Mouse (Mus musculus) sigmoid colon, adult 10 weeks (tissue): ENCODE measurements around the gene Wwc1. TPM values are rescaled to one million over a fixed set of nuclear protein-coding genes. Genes with fewer than 3 reads are reported as not detected.

Experiments used
- polyA plus RNA-seq: library from polyadenylated mRNA; stranded (reverse); fragments of 350-450 nt; fragmentation: Illumina TruSeq; extraction: RNeasy Lipid Tissue Mini Kit (QIAGEN cat#74804); gene quantifications from one replicate; pipeline ENCODE4 v1.2.3, GENCODE M21; 2014; ENCODE audit warnings: low read depth, low replicate concordance

The Wwc1 gene
- 6.5 TPM for polyA plus RNA-seq

DNA sequence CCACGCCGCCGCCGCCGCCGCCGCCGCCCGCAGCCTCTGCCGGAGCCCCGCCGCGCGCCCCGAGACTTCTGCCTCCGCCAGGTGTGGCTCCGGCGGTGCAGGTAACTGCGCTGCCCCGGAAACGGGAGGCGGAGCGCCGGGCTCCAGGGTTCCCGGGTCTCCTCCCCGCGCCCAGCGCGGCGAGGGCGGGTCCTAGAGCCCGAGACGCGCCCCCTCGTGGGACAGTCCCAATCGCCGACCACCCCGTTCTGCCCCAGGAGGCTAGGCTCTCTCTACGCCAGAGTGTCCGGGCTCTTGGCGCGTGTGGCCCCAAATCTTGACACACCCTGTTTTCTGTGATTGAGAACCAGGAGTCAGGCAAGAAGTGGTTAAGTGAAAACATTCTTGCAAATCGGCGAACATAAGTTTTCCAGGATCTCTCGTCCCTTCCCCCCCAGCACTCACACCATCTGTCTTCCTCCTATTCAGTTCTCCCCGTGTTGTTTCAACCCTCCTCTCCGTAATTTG, at the start of gene Wwc1:
Gene Wwc1 (minus strand): TSS at position 117 of the 507 bp plus-strand sequence.

DNA sequence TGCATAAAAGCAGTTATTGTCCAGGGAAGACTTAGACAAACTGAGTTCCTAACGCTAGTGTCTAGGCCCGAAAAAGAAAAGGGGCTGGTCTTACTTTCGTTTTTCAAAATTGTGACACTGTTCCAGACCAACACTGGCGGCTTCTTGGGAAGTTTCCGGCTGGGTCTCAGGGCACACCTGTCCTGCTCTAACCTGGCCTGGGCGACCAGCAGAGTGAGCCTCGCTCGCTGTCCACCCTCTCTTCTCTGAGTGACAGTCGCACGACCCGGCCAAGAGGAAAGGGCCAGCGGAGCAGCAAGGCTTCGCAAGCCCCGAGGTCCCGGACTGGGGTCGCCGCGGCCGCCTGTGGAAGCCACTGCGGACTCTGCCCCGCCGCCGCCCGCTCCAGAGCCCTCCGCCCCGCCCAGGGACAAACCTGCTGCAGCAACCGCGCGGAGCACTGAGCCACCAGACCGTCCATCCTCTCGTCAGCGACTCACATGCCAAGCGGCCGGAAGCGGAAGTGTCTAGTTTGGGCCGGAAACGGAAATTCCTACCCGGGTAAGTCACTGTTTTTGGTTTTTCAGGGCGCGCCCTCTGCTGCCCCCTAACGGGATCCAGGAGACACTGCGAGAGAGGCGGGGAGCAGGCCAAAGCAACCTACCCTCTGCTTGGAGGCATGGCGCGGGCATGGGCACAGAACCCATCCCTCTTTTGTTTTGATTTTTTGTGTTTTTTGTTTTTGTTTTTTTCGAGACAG, 146.1 kb downstream of the Wwc1 start, which contains the start of gene Rars:
Gene Rars (minus strand): TSS at position 485 of the 739 bp plus-strand sequence.

GRCm38 (mm10) chr11:35798874-35799273, 181.5 kb downstream of the Wwc1 start, which contains the start of gene Fbll1:
Gene Fbll1, minus strand, starts transcription at chr11:35798884.

Other genes starting within 250 kb of the Wwc1 start
- gene Pank3, start 211.0 kb downstream of the Wwc1 start, polyA plus RNA-seq = 280 TPM
- not detected for gene Fbll1, start 181.6 kb downstream of the Wwc1 start, polyA plus RNA-seq
- gene Rars, start 146.0 kb downstream of the Wwc1 start, polyA plus RNA-seq = 157 TPM